10 mouse cellular contexts compared by ENCODE assay signal in the genomic region with DNA sequence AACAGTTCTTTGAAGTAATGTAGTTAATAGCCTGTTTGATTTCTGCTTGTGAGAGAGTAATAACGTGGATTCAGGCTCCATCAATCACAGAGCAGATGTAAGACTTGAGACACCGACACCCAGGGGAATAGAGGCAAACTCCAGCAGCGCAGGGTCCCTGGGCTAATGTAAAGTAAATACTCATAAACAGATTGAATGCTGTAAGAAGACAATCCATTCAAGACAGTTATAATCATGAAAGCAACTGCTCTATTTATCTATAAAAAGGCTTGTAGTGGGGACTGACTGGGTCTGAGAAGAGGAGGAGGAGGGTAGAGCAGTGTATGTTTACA. TPM values are rescaled to one million over a fixed set of nuclear protein-coding genes. Genes with fewer than 3 reads are reported as not detected.
DNase-seq lines count a peak whose midpoint lies in the region; ATAC-seq and TF ChIP-seq lines count a peak whose summit lies in the region.
"Had no signal": no experiment of that assay in that cellular context is flagged by ENCODE, and none has a peak within 500 bp of the region (broad histone marks: within the 10 kb centered on the region; RNA-seq: fewer than 3 reads in every experiment).

No protein-coding gene starts in this region.

- no peaks in the 10 kb centered on the region for H3K36me3 ChIP-seq in forebrain, embryonic 12.5 days (replicated peaks)
- H3K36me3 ChIP-seq in forebrain, embryonic 10.5 days (replicated peaks), result no peaks in the 10 kb centered on the region
- no peaks in the 10 kb centered on the region for H3K36me3 ChIP-seq in kidney, adult 2 months (ENCODE audit: control insufficient read depth, insufficient read depth, low read length)
- H3K36me3 ChIP-seq in limb, embryonic 13.5 days, result no peaks in the 10 kb centered on the region

- no peak for TF ChIP-seq POLR2A in kidney, adult 2 months (IDR thresholded peaks at IDR 0.05; ENCODE audit: low read depth, low read length)

- ATAC-seq in forebrain, embryonic 12.5 days (ENCODE audit: low FRiP score), result no peak
- no peak for ATAC-seq in limb, embryonic 13.5 days (ENCODE audit: low FRiP score, low read depth)

- TF ChIP-seq CTCF in kidney, adult 2 months (conservative IDR thresholded peaks at IDR 0.05; ENCODE audit: insufficient read depth, insufficient read length, low read depth, low read length), result no peak

- peaks cover 30% of the 10 kb centered on the region for H3K4me1 ChIP-seq in forebrain, embryonic 12.5 days
- peaks cover 41% of the 10 kb centered on the region for H3K4me1 ChIP-seq in forebrain, embryonic 10.5 days
- H3K4me1 ChIP-seq in kidney, adult 2 months (ENCODE audit: control insufficient read depth, insufficient read depth, low read length), result no peaks in the 10 kb centered on the region; the same call in 1 of the 2 replicates
- peaks cover 26% of the 10 kb centered on the region for H3K4me1 ChIP-seq in limb, embryonic 13.5 days

- peak overlapping the region; percentile 78; the same call in 1 of the 2 replicates for H3K4me2 ChIP-seq in forebrain, embryonic 12.5 days
- H3K4me2 ChIP-seq in limb, embryonic 13.5 days (replicated peaks), result peak overlapping the region; percentile 92; the same call in 1 of the 2 replicates

- H3K4me3 ChIP-seq in forebrain, embryonic 12.5 days (replicated peaks), result no peak overlapping the region
- no peak overlapping the region; the same call in 1 of the 2 replicates for H3K4me3 ChIP-seq in forebrain, embryonic 10.5 days
- no peak overlapping the region for H3K4me3 ChIP-seq in kidney, adult 2 months (ENCODE audit: insufficient read depth, low read depth, low read length)
- H3K4me3 ChIP-seq in limb, embryonic 13.5 days, result no peak overlapping the region

- H3K9me3 ChIP-seq in forebrain, embryonic 12.5 days, result no peaks in the 10 kb centered on the region
- no peaks in the 10 kb centered on the region for H3K9me3 ChIP-seq in forebrain, embryonic 10.5 days
- no peaks in the 10 kb centered on the region for H3K9me3 ChIP-seq in limb, embryonic 13.5 days
- H3K9me3 ChIP-seq: megakaryocyte, embryonic 14.5 days had no signal

- peak overlapping the region; percentile 31; the same call in 1 of the 2 replicates for H3K27ac ChIP-seq in forebrain, embryonic 12.5 days
- no peak overlapping the region for H3K27ac ChIP-seq in forebrain, embryonic 10.5 days
- peak overlapping the region; percentile 59; the same call in 1 of the 2 replicates for H3K27ac ChIP-seq in kidney, adult 2 months (ENCODE audit: insufficient read depth, low read depth, low read length)
- no peak overlapping the region for H3K27ac ChIP-seq in limb, embryonic 13.5 days

- no peak for DNase-seq in forebrain, embryonic 10.5 days (ENCODE audit: extremely low spot score, low spot score)
- no peak for DNase-seq in kidney, adult 2 months
- DNase-seq in kidney, postnatal 14 days, result no peak
- DNase-seq in B cell, adult 2 months, result peak; percentile 23 to 28
- DNase-seq in urinary bladder, postnatal 36 days (ENCODE audit: low spot score in 2 of 2), result no peak
- DNase-seq in cerebellum, adult 8-10 months, result no peak
- DNase-seq: gastrocnemius, postnatal 36 days had no signal

- 0 out of 2 replicates have a peak, but pooled peaks cover 3% of the 10 kb centered on the region for H3K27me3 ChIP-seq in forebrain, embryonic 12.5 days
- peaks cover 20% of the 10 kb centered on the region for H3K27me3 ChIP-seq in forebrain, embryonic 10.5 days (ENCODE audit: poor library complexity, severe bottlenecking)
- H3K27me3 ChIP-seq in kidney, adult 2 months (replicated peaks; ENCODE audit: control insufficient read depth, insufficient read depth, low read length), result no peaks in the 10 kb centered on the region
- no peaks in the 10 kb centered on the region for H3K27me3 ChIP-seq in limb, embryonic 13.5 days
- H3K27me3 ChIP-seq: megakaryocyte, embryonic 14.5 days had no signal

- no peak overlapping the region for H3K9ac ChIP-seq in forebrain, embryonic 12.5 days
- no peak overlapping the region for H3K9ac ChIP-seq in limb, embryonic 13.5 days

- 18% methylated on average over 3 of the region's 3 CpGs for WGBS in forebrain, embryonic 12.5 days
- WGBS in forebrain, embryonic 10.5 days, result 31% methylated on average over 3 of the region's 3 CpGs
- WGBS in kidney, adult 2 months, result 55% methylated on average over 3 of the region's 3 CpGs
- WGBS in limb, embryonic 13.5 days, result 9% methylated on average over 3 of the region's 3 CpGs

RNA-seq across cellular contexts. Expression of gene Arid5b, which starts 3.2 kb away (rescaled TPM):
- polyA plus RNA-seq in forebrain, embryonic 12.5 days (2016; fragmentation: Nextera tagmentation; extraction: Ambion mirVana), result 16.5 and 17.1 TPM in 2 replicates
- 9.4 and 10.5 TPM in 2 replicates for polyA plus RNA-seq in forebrain, embryonic 10.5 days (2016; fragmentation: Nextera tagmentation; extraction: Ambion mirVana)
- 7.7 and 8.6 TPM in 2 replicates for polyA plus RNA-seq in kidney, adult 2 months (2012; rRNA removed)
- 44.2 and 45.9 TPM in 2 replicates for polyA plus RNA-seq in limb, embryonic 13.5 days (2015; fragmentation: Nextera tagmentation; extraction: Ambion mirVana)

Comparison
In these comparisons a context has a peak if more than half of its experiments do, and no peak if none do; other contexts are left out.
1. H3K27ac ChIP-seq: peak in forebrain, embryonic 12.5 days (single experiment) and kidney, adult 2 months (single experiment); none in forebrain, embryonic 10.5 days (single experiment) and limb, embryonic 13.5 days (single experiment).
2. DNase-seq: peak in B cell, adult 2 months (2 of 2); none in forebrain, embryonic 10.5 days (single experiment), kidney, adult 2 months (single experiment), kidney, postnatal 14 days (single experiment), urinary bladder, postnatal 36 days (0 of 2) and cerebellum, adult 8-10 months (single experiment).